Mouse (Mus musculus): Measurements from ENCODE around the gene Casq1.
A peak's percentile ranks its signal among the peaks of the same experiment; 100 is the strongest.
"Not testable (repeated sequence)": the region's sequence is repeated elsewhere in the genome, so short reads cannot be mapped to it uniquely, and the experiment has no call there.

Gene Casq1

GRCm38 (mm10) chr1:172219451-172220406 is at the start of gene Casq1:
Casq1 (minus strand) TSS chr1:172219868.
- no peak for DNase-seq (ENCODE audit: low spot score)

- no peak for DNase-seq (ENCODE audit: low spot score)
Observed at GRCm38 (mm10) chr1:172261477-172262078, 41.9 kb upstream of the Casq1 start, which contains the start of gene Igsf8. Igsf8 (plus strand) TSS chr1:172261641.

GRCm38 (mm10) chr1:172258314-172258713 is 38.6 kb upstream of the Casq1 start, which contains the start of gene Atp1a4:
Atp1a4 (minus strand) TSS chr1:172258414.
- DNase-seq (ENCODE audit: low spot score), result no peak

- peak; percentile 15 for DNase-seq (ENCODE audit: low spot score)
Observed at GRCm38 (mm10) chr1:172247679-172248078, 28.0 kb upstream of the Casq1 start.

GRCm38 (mm10) chr1:172247216-172247615 is 27.5 kb upstream of the Casq1 start:
- peak; percentile 32 for DNase-seq (ENCODE audit: low spot score)

GRCm38 (mm10) chr1:172244645-172245044 is 25.0 kb upstream of the Casq1 start:
- not testable (repeated sequence) for DNase-seq (ENCODE audit: low spot score)

GRCm38 (mm10) chr1:172243547-172244205 is 24.0 kb upstream of the Casq1 start:
- no peak for DNase-seq (ENCODE audit: low spot score)

GRCm38 (mm10) chr1:172242401-172242800 is 22.7 kb upstream of the Casq1 start:
- no peak for DNase-seq (ENCODE audit: low spot score)

GRCm38 (mm10) chr1:172240945-172241708 is 21.5 kb upstream of the Casq1 start:
- no peak for DNase-seq (ENCODE audit: low spot score)

GRCm38 (mm10) chr1:172229215-172229614 is 9.5 kb upstream of the Casq1 start:
- DNase-seq (ENCODE audit: low spot score), result no peak

- no peak for DNase-seq (ENCODE audit: low spot score)
Observed at GRCm38 (mm10) chr1:172228209-172228608, 8.5 kb upstream of the Casq1 start.

GRCm38 (mm10) chr1:172221297-172222063 is 1.8 kb upstream of the Casq1 start:
- no peak for DNase-seq (ENCODE audit: low spot score)

- DNase-seq (ENCODE audit: low spot score), result no peak
Observed at GRCm38 (mm10) chr1:172220414-172220813, 746 bp upstream of the Casq1 start.

GRCm38 (mm10) chr1:172218164-172218910 is 1.3 kb downstream of the Casq1 start:
- no peak for DNase-seq (ENCODE audit: low spot score)

GRCm38 (mm10) chr1:172217148-172217547 is 2.5 kb downstream of the Casq1 start:
- peak; percentile 88 for DNase-seq (ENCODE audit: low spot score)

- DNase-seq (ENCODE audit: low spot score), result no peak
Observed at GRCm38 (mm10) chr1:172214748-172215147, 4.9 kb downstream of the Casq1 start.

- DNase-seq (ENCODE audit: low spot score), result no peak
Observed at GRCm38 (mm10) chr1:172213771-172214170, 5.9 kb downstream of the Casq1 start.

- DNase-seq (ENCODE audit: low spot score), result no peak
Observed at GRCm38 (mm10) chr1:172212776-172213175, 6.9 kb downstream of the Casq1 start.

GRCm38 (mm10) chr1:172207111-172207584 is 12.5 kb downstream of the Casq1 start:
- DNase-seq (ENCODE audit: low spot score), result peak; percentile 81

All from layer of hippocampus, adult 11-12 months (tissue).